Mouse (Mus musculus) brain, embryonic 14.5 days (tissue): ENCODE results near the gene Lsm11.

Experiments
- CTCF ChIP-seq: fragments of 200-500 bp; IDR thresholded peaks from 2 replicates; pipeline ENCODE4 v1.5.1; 2012; ENCODE audit warnings: inconsistent platforms, mild to moderate bottlenecking, moderate library complexity, borderline replicate concordance; ENCODE audit not compliant: insufficient read depth, insufficient read length; ENCODE audit errors: extremely low read depth
- POLR2A ChIP-seq: fragments of 200-500 bp; IDR thresholded peaks from 2 replicates; pipeline ENCODE4 v1.6.1; 2012; ENCODE audit warnings: mild to moderate bottlenecking, inconsistent platforms, borderline replicate concordance; ENCODE audit not compliant: poor library complexity, insufficient read depth, insufficient read length, severe bottlenecking; ENCODE audit errors: extremely low read depth

GRCm38 (mm10) chr11:45943891-45944642 is 668 bp downstream of the Lsm11 start:
- TF ChIP-seq CTCF, result no peak
- TF ChIP-seq POLR2A, result no peak
